Mouse (Mus musculus) CD8-positive naive resting alpha-beta T cell, adult 2 months (primary cell): ENCODE data around the gene Cav2.

Source experiments
- DNase-seq, 2 experiments: peaks; one replicate each; pipeline ENCODE4 v3.0.0; 2022; ENCODE audit warnings: low read depth in 2 of 2, low spot score in 2 of 2

Gene Cav2

GRCm38 (mm10) chr6:17309260-17309659 is 28.3 kb downstream of the Cav2 start:
- DNase-seq: no peak

- DNase-seq: no peak
Observed at GRCm38 (mm10) chr6:17314241-17314640, 33.3 kb downstream of the Cav2 start.

- no peak for DNase-seq
Observed at GRCm38 (mm10) chr6:17314659-17315616, 34.0 kb downstream of the Cav2 start.

- DNase-seq: no peak
Observed at GRCm38 (mm10) chr6:17316294-17317166, 35.5 kb downstream of the Cav2 start.

GRCm38 (mm10) chr6:17317167-17317524 is 36.2 kb downstream of the Cav2 start:
- no peak for DNase-seq

- DNase-seq: no peak
Observed at GRCm38 (mm10) chr6:17317944-17318343, 37.0 kb downstream of the Cav2 start.

- DNase-seq: no peak
Observed at GRCm38 (mm10) chr6:17321976-17322375, 41.0 kb downstream of the Cav2 start.

GRCm38 (mm10) chr6:17327216-17327615 is 46.2 kb downstream of the Cav2 start:
- no peak for DNase-seq

GRCm38 (mm10) chr6:17329801-17330200 is 48.8 kb downstream of the Cav2 start:
- no peak for DNase-seq

- DNase-seq: no peak
Observed at GRCm38 (mm10) chr6:17337724-17338123, 56.7 kb downstream of the Cav2 start.
